Mouse (Mus musculus): ENCODE data around the gene Fbln5. TPM values are rescaled to one million over a fixed set of nuclear protein-coding genes. Genes with fewer than 3 reads are reported as not detected.

The Fbln5 gene
- polyA plus RNA-seq, 1 experiment: 7.3 TPM

- no peak for DNase-seq (ENCODE audit: extremely low spot score in 1 of 2, low spot score in 1 of 2)
Measured at GRCm38 (mm10) chr12:101764870-101765269, 54.0 kb downstream of the Fbln5 start.

- no peak for DNase-seq (ENCODE audit: extremely low spot score in 1 of 2, low spot score in 1 of 2)
Measured at GRCm38 (mm10) chr12:101763065-101763464, 55.8 kb downstream of the Fbln5 start.

- no peak for DNase-seq (ENCODE audit: extremely low spot score in 1 of 2, low spot score in 1 of 2)
Measured at GRCm38 (mm10) chr12:101762054-101762453, 56.8 kb downstream of the Fbln5 start.

GRCm38 (mm10) chr12:101759440-101760045, 59.3 kb downstream of the Fbln5 start:
- DNase-seq (ENCODE audit: extremely low spot score in 1 of 2, low spot score in 1 of 2): no peak

- no peak for DNase-seq (ENCODE audit: extremely low spot score in 1 of 2, low spot score in 1 of 2)
Measured at GRCm38 (mm10) chr12:101758698-101759097, 60.2 kb downstream of the Fbln5 start.

GRCm38 (mm10) chr12:101742375-101742774, 76.5 kb downstream of the Fbln5 start:
- no peak for DNase-seq (ENCODE audit: extremely low spot score in 1 of 2, low spot score in 1 of 2)

GRCm38 (mm10) chr12:101740486-101740885, 78.4 kb downstream of the Fbln5 start:
- DNase-seq (ENCODE audit: extremely low spot score in 1 of 2, low spot score in 1 of 2): no peak

- no peak for DNase-seq (ENCODE audit: extremely low spot score in 1 of 2, low spot score in 1 of 2)
Measured at GRCm38 (mm10) chr12:101740045-101740444, 78.8 kb downstream of the Fbln5 start.

- DNase-seq (ENCODE audit: extremely low spot score in 1 of 2, low spot score in 1 of 2): no peak
Measured at GRCm38 (mm10) chr12:101718755-101719150, 100.1 kb downstream of the Fbln5 start.

GRCm38 (mm10) chr12:101718054-101718754, 100.7 kb downstream of the Fbln5 start, which contains the start of gene Tc2n:
Tc2n (minus strand) TSS chr12:101718523.
- DNase-seq (ENCODE audit: extremely low spot score in 1 of 2, low spot score in 1 of 2): peak in 1 of 2 experiments; percentile 13

- no peak for DNase-seq (ENCODE audit: extremely low spot score in 1 of 2, low spot score in 1 of 2)
Measured at GRCm38 (mm10) chr12:101699176-101699575, 119.7 kb downstream of the Fbln5 start.

Other genes starting within 250 kb of the Fbln5 start
- 0.04 and 0.13 TPM in 2 replicates for gene Tc2n, start 100.5 kb downstream of the Fbln5 start, polyA plus RNA-seq (2012; rRNA removed)
- gene Trip11, start 94.2 kb upstream of the Fbln5 start, polyA plus RNA-seq (2012; rRNA removed): 11.6 and 12.5 TPM in 2 replicates
- gene Atxn3, start 139.2 kb upstream of the Fbln5 start, polyA plus RNA-seq (2012; rRNA removed): 21.0 and 21.5 TPM in 2 replicates
- gene Cpsf2, start 156.9 kb upstream of the Fbln5 start, polyA plus RNA-seq (2012; rRNA removed): 13.8 and 16.1 TPM in 2 replicates